Mouse (Mus musculus) hindbrain, embryonic 16.5 days (tissue): ENCODE measurements around the gene Fyn. TPM values are rescaled to one million over a fixed set of nuclear protein-coding genes. Genes with fewer than 3 reads are reported as not detected.
A peak's percentile ranks its signal among the peaks of the same experiment; 100 is the strongest.

Source experiments
- ATAC-seq: fragments of 200-750 bp; cut with Nextera tagmentation; 2 replicates; pipeline ENCODE4 v1.8.0; 2017; ENCODE audit warnings: moderate TSS enrichment, moderate library complexity
- H3K27ac ChIP-seq: fragments of 300-500 bp; sonication (generic); 2 replicates; pipeline ENCODE4 v1.5.1; 2014; ENCODE audit warnings: low read depth, mild to moderate bottlenecking, control low read depth, low read length, moderate library complexity
- H3K27me3 ChIP-seq: fragments of 300-500 bp; sonication (generic); replicated peaks from 2 replicates; pipeline ENCODE4 v1.6.1; 2014; ENCODE audit warnings: low read length; ENCODE audit not compliant: control insufficient read depth, insufficient read depth
- H3K36me3 ChIP-seq: fragments of 300-500 bp; sonication (generic); 2 replicates; pipeline ENCODE4 v1.6.1; 2014; ENCODE audit warnings: mild to moderate bottlenecking, low read length, moderate library complexity, mixed read lengths; ENCODE audit not compliant: control insufficient read depth, insufficient read depth
- H3K4me1 ChIP-seq: fragments of 300-500 bp; sonication (generic); 2 replicates; pipeline ENCODE4 v1.6.1; 2014; ENCODE audit warnings: low read depth, low read length; ENCODE audit not compliant: control insufficient read depth, insufficient read depth
- H3K4me2 ChIP-seq: fragments of 300-500 bp; sonication (generic); 2 replicates; pipeline ENCODE4 v1.6.1; 2014; ENCODE audit warnings: mild to moderate bottlenecking, low read length, control low read depth, moderate library complexity
- H3K4me3 ChIP-seq: fragments of 300-500 bp; sonication (generic); 2 replicates; pipeline ENCODE4 v1.5.1; 2014; ENCODE audit warnings: mild to moderate bottlenecking, low read length, control low read depth, moderate library complexity
- H3K9ac ChIP-seq: fragments of 300-500 bp; sonication (generic); 2 replicates; pipeline ENCODE4 v1.6.1; 2014; ENCODE audit warnings: low read depth, mild to moderate bottlenecking, control low read depth, low read length, moderate library complexity
- H3K9me3 ChIP-seq: fragments of 300-500 bp; sonication (generic); 2 replicates; pipeline ENCODE4 v1.6.1; 2014; ENCODE audit warnings: mild to moderate bottlenecking, low read length, moderate library complexity; ENCODE audit not compliant: control insufficient read depth
- WGBS: fragments of 180-500 bp; shearing (Covaris S2); extraction: QIAGEN DNeasy Blood & Tissue Kit; methylation state at CpG from one replicate; pipeline ENCODE4 v1.1.7; 2014; 5-methylcytosine and 5-hydroxymethylcytosine counted together
- polyA plus RNA-seq: library from polyadenylated mRNA; unstranded; fragments of >200 nt; fragmentation: Nextera tagmentation; extraction: Ambion mirVana; gene quantifications from 2 replicates; pipeline ENCODE4 v1.2.1, GENCODE M21; 2015

Fyn gene
- polyA plus RNA-seq, 1 experiment from 2014 or later = 74.9 TPM

- Histone ChIP-seq H3K4me2 (peak overlapping the region; percentile 91), H3K27me3 (no peaks in the 10 kb centered on the region), H3K4me1 (peaks cover 47% of the 10 kb centered on the region), H3K36me3 (no peaks in the 10 kb centered on the region), H3K9me3 (no peaks in the 10 kb centered on the region), H3K9ac (no peak overlapping the region), H3K27ac (no peak overlapping the region), H3K4me3 (peak overlapping the region; percentile 92)
- 65% methylated on average over 5 of the region's 5 CpGs for WGBS
- ATAC-seq = no peak
Observed at GRCm38 (mm10) chr10:39371991-39372390, 3.3 kb downstream of the Fyn start.

- Histone ChIP-seq H3K9ac (no peak overlapping the region), H3K4me2 (no peak overlapping the region), H3K4me1 (peaks cover 59% of the 10 kb centered on the region), H3K4me3 (no peak overlapping the region), H3K27me3 (no peaks in the 10 kb centered on the region), H3K27ac (no peak overlapping the region), H3K9me3 (no peaks in the 10 kb centered on the region), H3K36me3 (no peaks in the 10 kb centered on the region)
- ATAC-seq = peak; percentile 22; the same call in 1 of the 2 replicates
- 73% methylated on average over 9 of the region's 9 CpGs for WGBS
Observed at GRCm38 (mm10) chr10:39376676-39377075, 8.0 kb downstream of the Fyn start.

- no peaks in the 10 kb centered on the region for H3K36me3 ChIP-seq
Observed at GRCm38 (mm10) chr10:39377219-39377618, 8.6 kb downstream of the Fyn start.

GRCm38 (mm10) chr10:39378025-39378603, 9.5 kb downstream of the Fyn start:
- no peak for ATAC-seq
- 82% methylated on average over 8 of the region's 8 CpGs for WGBS

More at GRCm38 (mm10) chr10:39377219-39377618, 8.6 kb downstream of the Fyn start:
- WGBS = 89% methylated on average over 5 of the region's 5 CpGs
- Histone ChIP-seq H3K4me2 (no peak overlapping the region), H3K9ac (no peak overlapping the region), H3K4me3 (no peak overlapping the region), H3K27ac (no peak overlapping the region), H3K9me3 (no peaks in the 10 kb centered on the region), H3K4me1 (peaks cover 54% of the 10 kb centered on the region), H3K27me3 (no peaks in the 10 kb centered on the region)
- no peak for ATAC-seq

GRCm38 (mm10) chr10:39379287-39379686, 10.6 kb downstream of the Fyn start:
- Histone ChIP-seq H3K4me3 (no peak overlapping the region), H3K36me3 (no peaks in the 10 kb centered on the region), H3K9ac (peak overlapping the region; percentile 49; the same call in 1 of the 2 replicates), H3K9me3 (no peaks in the 10 kb centered on the region), H3K27me3 (no peaks in the 10 kb centered on the region), H3K4me2 (no peak overlapping the region), H3K4me1 (peaks cover 37% of the 10 kb centered on the region), H3K27ac (no peak overlapping the region)
- peak; percentile 34; the same call in 1 of the 2 replicates for ATAC-seq
- WGBS = 42% methylated on average over 10 of the region's 10 CpGs

More at GRCm38 (mm10) chr10:39378025-39378603, 9.5 kb downstream of the Fyn start:
- Histone ChIP-seq H3K4me2 (no peak overlapping the region), H3K9me3 (no peaks in the 10 kb centered on the region), H3K36me3 (no peaks in the 10 kb centered on the region), H3K9ac (no peak overlapping the region), H3K4me3 (no peak overlapping the region), H3K27me3 (no peaks in the 10 kb centered on the region), H3K4me1 (peaks cover 47% of the 10 kb centered on the region), H3K27ac (no peak overlapping the region)

GRCm38 (mm10) chr10:39379721-39380370, 11.2 kb downstream of the Fyn start:
- Histone ChIP-seq H3K4me2 (no peak overlapping the region), H3K4me3 (no peak overlapping the region), H3K36me3 (no peaks in the 10 kb centered on the region), H3K27ac (no peak overlapping the region), H3K27me3 (no peaks in the 10 kb centered on the region), H3K9me3 (no peaks in the 10 kb centered on the region), H3K4me1 (peaks cover 32% of the 10 kb centered on the region), H3K9ac (no peak overlapping the region)
- no peak for ATAC-seq
- 29% methylated on average over 5 of the region's 5 CpGs for WGBS

- no peak overlapping the region for H3K4me3 ChIP-seq
- H3K9ac ChIP-seq = no peak overlapping the region
- no peaks in the 10 kb centered on the region for H3K36me3 ChIP-seq
- H3K27me3 ChIP-seq = no peaks in the 10 kb centered on the region
- H3K9me3 ChIP-seq = no peaks in the 10 kb centered on the region
- no peak overlapping the region for H3K4me2 ChIP-seq
- 78% methylated on average over 8 of the region's 8 CpGs for WGBS
- ATAC-seq = no peak
- H3K27ac ChIP-seq = no peak overlapping the region
- H3K4me1 ChIP-seq = peaks cover 45% of the 10 kb centered on the region
Observed at GRCm38 (mm10) chr10:39385259-39385658, 16.6 kb downstream of the Fyn start.

- Histone ChIP-seq H3K27ac (0 out of 2 replicates have a peak overlapping the region, but pooled peaks have one; percentile 30), H3K27me3 (no peaks in the 10 kb centered on the region), H3K4me3 (no peak overlapping the region), H3K4me1 (peaks cover 41% of the 10 kb centered on the region), H3K36me3 (0 out of 2 replicates have a peak, but pooled peaks cover under 1% of the 10 kb centered on the region), H3K9me3 (no peaks in the 10 kb centered on the region), H3K4me2 (no peak overlapping the region), H3K9ac (no peak overlapping the region)
- no peak for ATAC-seq
- WGBS = 49% methylated on average over 15 of the region's 15 CpGs
Observed at GRCm38 (mm10) chr10:39386203-39386602, 17.5 kb downstream of the Fyn start.

GRCm38 (mm10) chr10:39387024-39387423, 18.4 kb downstream of the Fyn start:
- Histone ChIP-seq H3K4me1 (peaks cover 41% of the 10 kb centered on the region), H3K27me3 (no peaks in the 10 kb centered on the region), H3K4me2 (no peak overlapping the region), H3K9me3 (no peaks in the 10 kb centered on the region), H3K9ac (no peak overlapping the region), H3K27ac (no peak overlapping the region), H3K4me3 (no peak overlapping the region), H3K36me3 (peaks cover 5% of the 10 kb centered on the region; the same call in 1 of the 2 replicates)
- 35% methylated on average over 5 of the region's 5 CpGs for WGBS
- ATAC-seq = 0 out of 2 replicates have a peak, but pooled peaks have one; percentile 44
